Mouse (Mus musculus) cerebellum, postnatal 36 days (tissue): ENCODE results near the gene Tshz2.

Experiments
- DNase-seq, 2 experiments: peaks; one replicate each; pipeline ENCODE4 v3.0.0; 2021 to 2022; ENCODE audit warnings: mixed read lengths in 2 of 2

Tshz2 gene

GRCm38 (mm10) chr2:169952981-169953380 lies 320.2 kb downstream of the Tshz2 start:
- no peak for DNase-seq

DNA sequence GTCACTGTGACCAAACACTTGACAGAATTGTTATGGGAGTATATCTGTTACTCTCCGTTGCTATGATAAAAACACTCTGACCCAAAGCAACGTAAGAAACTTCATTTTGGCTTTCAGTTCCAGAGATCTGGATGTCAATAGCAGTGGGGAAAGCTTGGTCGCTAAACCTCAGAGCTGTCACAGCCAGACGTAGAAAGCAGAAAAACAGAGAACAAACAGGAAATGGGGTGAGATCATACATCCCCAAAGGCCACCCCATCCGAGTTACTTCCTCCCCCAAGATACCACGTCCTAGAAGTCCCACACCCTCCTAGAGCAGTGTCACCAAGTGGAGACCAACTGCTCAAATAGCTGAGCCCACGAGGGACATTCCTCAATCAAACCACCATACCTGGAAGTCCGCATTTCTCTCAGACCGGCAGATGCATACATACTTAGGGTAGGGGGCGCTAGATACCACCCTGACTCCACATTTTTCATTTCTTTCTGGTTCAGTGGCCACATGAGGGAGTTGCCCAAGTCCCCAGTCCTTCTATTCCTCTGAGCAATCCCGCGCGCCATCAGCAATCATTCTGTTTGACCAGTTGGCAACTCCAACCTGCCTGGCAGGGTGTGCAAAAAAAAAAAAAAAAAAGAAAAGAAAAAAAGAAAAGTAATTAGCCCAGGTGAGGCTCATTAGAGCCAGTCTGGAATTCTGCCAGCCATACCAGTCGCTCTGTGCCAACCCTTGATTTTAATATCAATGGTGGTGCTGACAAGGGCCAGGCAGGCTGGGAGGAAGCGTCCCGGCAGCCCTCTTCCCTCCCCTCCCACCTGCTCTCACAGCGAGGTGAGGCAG lies 326.1 kb downstream of the Tshz2 start:
- no peak for DNase-seq

DNA sequence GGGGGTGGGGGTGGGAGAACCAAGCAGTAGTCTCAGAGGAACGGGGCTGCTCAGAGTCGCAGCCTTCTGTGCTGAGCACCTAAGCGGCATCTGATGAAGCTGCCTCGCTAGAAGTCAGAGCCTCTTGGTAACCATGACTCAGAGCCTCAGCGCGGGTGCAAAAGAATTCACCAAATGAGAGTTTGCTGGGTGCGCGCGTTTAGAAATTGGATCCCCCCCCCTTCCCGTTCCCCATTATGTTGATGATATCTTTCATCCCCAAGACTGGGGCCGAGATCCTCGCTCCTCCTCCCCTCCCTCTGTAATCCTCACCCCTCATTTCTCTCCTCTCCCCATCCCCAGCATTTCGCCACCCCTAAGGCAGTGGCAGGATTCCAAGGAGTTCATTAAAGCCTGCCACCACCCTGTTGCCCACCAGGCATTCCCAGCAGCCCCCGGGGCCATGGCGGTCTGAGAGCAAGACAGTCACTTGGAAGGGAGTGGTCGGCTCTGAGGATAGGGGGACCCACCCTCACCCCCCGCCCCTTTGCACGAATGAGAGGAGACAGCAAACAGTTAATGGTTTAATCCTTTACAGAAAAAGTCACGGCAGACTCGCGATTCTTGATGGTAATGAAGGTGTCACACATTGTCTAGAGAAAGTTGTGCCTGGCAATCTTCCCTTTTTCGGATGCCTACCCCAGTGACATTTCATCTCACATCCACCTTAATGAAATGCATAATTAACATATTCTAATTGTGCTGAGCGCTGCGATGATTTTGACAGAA lies 328.8 kb downstream of the Tshz2 start:
- DNase-seq: no peak

GRCm38 (mm10) chr2:169962231-169962600 lies 329.4 kb downstream of the Tshz2 start:
- no peak for DNase-seq

DNA sequence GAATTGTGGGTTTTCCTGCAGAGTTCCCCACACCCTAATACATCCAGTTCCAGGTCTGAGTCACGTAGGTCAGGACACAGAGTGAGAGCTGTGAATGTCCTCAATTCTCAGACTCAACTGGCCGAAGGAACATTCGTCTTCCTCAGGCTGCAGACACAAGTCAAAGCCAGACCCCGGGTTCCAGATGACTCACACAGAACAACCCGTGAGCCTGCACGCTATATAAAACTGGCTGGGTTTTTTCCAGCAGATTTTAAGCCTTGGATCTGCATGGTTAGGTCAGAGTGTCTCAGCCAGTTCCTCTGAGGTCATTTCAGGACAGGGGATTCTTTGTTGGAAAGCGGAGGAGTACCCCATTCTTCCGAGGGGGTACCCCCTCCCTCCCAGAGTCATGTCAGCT lies 330.0 kb downstream of the Tshz2 start:
- no peak for DNase-seq

GRCm38 (mm10) chr2:169970481-169970880 lies 337.7 kb downstream of the Tshz2 start:
- no peak for DNase-seq

GRCm38 (mm10) chr2:169982925-169983324 lies 350.1 kb downstream of the Tshz2 start:
- DNase-seq: no peak

GRCm38 (mm10) chr2:169987186-169987585 lies 354.4 kb downstream of the Tshz2 start:
- DNase-seq: no peak

DNA sequence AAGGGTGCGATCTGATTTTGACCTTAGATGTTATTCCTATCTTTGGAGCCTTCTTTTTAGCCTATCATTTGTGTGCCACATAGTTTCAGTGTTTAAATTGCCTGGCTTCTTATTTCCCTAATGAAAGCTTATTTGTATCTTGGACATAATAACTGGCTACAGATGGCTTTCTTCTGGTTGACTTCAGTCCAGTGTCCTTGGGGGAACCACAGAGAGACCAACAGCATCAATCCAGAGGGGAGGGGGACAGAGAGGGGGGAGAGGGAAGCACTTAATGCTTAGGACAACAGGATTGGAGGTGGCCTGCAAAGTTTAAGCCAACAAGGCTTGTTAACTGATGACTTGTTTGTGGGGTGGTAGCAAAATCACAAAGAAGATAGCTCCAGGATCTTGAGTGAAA lies 356.4 kb downstream of the Tshz2 start:
- DNase-seq: no peak

- DNase-seq: no peak
Observed at GRCm38 (mm10) chr2:169990991-169991390, 358.2 kb downstream of the Tshz2 start.

GRCm38 (mm10) chr2:169995987-169996386 lies 363.2 kb downstream of the Tshz2 start:
- no peak for DNase-seq

- DNase-seq: no peak
Observed at GRCm38 (mm10) chr2:169996501-169997237, 363.9 kb downstream of the Tshz2 start.

GRCm38 (mm10) chr2:169997276-169998049 lies 364.6 kb downstream of the Tshz2 start:
- no peak for DNase-seq

GRCm38 (mm10) chr2:169998878-169999337 lies 366.1 kb downstream of the Tshz2 start:
- no peak for DNase-seq

DNA sequence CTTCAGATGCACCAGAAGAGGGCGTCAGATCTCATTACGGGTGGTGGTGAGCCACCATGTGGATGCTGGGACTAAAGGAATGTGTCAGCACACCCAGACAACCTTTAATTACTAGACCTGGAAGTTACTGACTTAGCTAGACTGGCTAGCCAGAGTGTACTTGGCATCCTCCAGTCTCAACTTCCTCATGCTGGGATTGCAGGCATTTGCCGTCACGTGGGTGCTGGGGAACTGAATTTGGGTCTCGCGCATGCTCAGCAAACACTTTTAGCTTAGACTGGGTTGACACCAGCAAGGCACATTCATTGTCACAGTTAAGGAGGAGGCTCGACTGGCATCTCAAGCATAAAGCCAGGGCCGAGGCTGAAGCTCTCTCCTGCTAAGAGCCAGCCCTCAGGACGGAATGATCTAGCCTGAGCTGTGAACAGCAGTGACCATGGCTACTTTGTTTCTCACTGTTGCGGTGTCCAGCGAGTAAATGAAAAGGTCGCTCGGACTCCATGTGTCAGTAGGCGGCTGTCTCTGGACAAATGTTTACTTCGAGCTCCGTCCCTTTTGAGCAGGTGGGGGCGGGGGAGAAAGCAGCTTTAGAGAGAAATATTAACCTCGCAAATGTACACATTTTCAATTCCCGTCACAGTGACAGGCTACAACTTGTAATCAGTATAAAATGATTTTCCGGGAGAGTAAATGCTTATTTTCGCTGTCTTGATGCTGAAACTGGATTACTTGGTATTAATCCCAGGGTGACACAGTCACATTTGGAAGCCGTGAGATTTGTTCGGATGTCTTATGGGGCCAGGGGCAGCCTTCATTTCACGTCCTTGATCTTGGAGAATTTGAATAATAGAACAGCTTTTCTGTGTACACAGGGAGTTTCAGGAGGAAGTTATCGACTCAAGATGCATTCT lies 370.0 kb downstream of the Tshz2 start:
- peak; percentile 42 to 47 for DNase-seq

DNA sequence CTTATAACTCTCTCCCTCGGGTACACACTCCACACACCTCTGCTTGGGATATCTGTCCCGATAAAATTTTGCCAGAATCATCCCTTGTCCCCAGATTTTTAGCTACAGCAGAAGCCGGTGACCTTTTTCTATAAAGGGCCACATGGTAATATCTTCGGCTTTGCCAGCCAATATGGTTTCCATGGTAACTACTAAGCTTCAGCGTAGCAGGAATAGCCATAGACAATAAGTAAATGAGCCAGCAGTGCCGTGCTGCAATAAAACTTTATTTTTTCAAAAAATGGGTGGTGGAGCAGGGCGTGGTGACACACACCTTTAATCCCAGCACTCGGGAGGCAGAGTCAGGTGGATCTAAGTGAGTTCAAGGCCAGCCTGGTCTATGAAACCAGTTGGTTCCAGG lies 370.9 kb downstream of the Tshz2 start:
- no peak for DNase-seq

DNA sequence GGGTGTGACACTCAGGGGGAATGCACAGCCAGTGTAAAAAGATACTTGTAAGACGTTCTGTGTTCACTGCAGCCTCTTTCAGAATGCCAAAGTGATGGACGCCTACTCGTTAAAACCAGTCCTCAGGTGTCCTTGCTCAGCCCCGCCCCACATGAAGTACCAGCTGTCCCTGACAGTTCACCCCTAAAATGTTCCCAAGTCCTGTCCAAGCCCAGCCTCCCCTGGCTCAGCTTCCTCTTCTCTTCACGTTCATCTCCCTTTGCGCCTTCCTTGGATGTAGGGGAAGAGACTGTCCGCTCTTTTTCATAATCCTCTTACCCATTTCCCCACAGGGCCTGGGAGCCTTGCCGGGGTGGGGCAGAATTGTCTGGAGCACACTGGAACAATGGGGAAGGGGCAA lies 374.0 kb downstream of the Tshz2 start:
- DNase-seq: no peak

GRCm38 (mm10) chr2:170007426-170007958 lies 374.7 kb downstream of the Tshz2 start:
- no peak for DNase-seq

DNA sequence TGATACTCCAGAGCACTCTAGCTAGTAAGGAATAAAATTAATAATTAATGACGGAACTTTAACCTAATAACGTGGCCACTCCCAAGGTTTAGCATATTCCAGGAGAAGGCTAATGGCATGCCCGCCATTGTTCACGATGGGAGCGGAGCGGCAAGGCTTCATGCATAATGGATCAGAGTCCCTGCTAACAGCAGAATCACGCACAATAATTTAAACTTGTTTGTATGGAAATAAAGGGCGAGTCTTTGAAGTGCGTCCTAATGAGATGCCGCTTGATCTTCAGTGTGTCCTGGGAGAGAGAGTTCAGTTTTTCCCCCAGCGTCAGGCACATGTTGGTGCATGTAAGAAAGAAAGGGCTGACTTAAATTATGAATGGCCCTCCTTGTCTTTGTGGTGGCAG lies 376.9 kb downstream of the Tshz2 start:
- no peak for DNase-seq

- DNase-seq: no peak
Observed at GRCm38 (mm10) chr2:170011858-170012257, 379.0 kb downstream of the Tshz2 start.

DNA sequence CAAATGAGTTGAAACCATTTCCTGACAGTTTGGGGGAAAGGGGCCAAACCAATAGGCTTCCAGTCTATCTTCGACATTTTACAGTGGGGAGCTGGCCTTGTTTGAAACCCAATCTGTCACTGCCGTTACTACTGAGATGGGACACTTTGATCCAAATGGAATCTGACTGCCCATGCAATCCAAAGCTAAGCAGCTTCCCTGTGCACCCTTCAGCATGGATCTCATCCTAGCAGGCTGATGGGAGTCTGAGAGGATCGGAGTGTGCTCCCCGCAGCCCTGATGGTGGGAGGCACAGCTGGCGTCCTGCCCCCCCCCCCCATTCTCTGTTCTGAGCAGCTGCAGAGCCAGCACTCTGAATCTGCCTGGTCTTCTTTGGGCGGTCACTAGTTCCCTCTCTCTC lies 384.5 kb downstream of the Tshz2 start:
- no peak for DNase-seq
